Mouse (Mus musculus): ENCODE data around the gene Dio2.

Dio2 gene

DNA sequence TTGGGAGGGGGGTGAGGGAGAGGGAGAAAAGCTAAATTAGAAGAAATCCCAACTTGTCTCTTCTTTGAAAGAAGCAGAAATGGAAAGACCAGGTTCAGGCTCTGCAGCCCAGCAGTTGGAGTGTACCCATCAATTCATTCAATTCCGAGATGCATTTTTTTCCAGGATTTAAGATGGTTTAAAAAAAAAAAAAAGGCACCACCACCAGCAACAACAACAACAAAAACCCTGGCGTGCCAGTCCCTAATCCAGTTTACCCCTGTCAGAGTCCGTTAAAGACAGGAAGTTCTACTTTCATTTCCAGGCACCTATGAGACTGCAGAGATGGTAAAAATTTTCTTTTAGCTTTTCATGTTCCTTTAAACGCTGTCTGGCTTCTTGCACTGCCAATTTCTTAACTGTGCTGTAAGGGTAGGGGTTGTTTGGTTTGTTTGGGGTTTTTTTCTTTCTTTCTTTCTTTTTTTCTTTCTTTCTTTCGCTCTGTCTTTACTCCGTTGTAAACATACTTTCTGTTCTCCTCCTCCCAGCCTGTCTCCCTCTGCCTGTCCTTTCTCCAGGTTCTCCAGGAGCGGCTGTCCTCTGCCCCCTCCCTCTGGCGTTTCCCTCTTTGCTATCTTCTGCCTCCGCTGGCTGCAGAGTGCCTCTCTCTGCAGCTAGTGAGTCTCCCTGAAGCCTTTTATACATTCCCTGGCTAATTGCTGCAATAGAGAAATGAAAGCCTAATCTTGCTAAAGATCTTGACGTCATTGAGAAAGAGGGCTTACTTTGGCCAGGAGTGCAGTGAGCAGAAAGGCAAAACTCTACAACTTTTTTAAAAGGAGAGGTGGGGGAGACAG lies at the start of gene Dio2:
Gene Dio2, minus strand, starts transcription at position 51 of the 836 bp plus-strand sequence.
- peak; percentile 28 for DNase-seq

DNA sequence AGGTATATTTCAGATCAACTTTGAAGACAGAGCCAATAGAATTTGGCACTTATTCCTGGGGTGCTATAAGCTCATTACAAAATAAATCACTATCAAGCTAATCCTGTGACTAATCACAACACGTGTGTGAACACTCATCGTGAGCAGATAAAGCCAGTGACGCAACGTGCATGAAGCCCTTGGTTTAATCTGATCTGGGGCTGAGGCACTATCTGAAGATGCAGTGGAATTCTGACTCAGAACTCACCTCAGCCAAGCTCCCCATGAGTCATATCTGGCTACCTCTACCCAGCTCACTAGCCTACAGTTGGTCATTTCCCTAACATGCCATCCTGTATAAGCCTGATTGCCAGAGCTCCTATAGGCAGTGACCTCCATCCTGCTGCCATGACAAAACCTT lies 43.2 kb upstream of the Dio2 start:
- no peak for DNase-seq

GRCm38 (mm10) chr12:90744752-90745151 lies 6.5 kb upstream of the Dio2 start:
- DNase-seq: no peak

DNA sequence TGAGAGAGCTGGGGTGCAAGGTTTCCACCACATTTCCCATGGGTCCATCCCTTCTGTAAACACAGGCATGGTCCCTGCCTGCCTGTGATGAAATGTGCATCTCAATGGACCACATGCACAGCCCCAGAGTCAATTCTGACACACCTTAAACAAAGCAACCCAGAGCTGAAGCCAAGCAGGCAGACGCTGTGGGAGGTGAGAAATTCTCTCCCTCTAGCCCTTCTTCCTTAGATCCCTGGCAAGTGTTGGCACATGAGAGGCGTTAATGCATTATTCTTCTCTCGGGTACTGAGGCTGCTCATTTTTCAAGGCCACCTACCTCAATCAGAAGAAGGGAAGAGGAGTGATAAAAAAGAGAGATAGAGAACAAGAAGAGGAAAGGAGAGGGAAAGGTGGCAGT lies 5.4 kb upstream of the Dio2 start:
- DNase-seq: no peak

DNA sequence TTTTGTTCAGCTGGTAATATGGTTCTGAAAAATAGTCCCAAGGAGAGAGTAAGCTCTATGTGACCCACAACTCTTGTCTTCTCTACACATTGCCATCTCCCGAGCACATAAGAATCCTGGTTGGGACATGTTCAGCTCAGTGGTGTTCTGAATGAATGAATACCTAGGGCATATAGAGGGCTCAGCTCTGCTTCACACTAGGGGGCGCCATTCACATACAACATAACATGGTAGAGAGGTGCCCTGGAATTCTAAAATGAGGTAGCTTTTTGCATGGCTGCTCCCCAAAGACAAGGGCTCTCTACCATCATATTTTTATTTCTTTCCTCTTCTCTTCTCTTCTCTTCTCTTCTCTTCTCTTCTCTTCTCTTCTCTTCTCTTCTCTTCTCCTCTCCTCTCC lies 2.2 kb upstream of the Dio2 start:
- DNase-seq: peak; percentile 73

DNA sequence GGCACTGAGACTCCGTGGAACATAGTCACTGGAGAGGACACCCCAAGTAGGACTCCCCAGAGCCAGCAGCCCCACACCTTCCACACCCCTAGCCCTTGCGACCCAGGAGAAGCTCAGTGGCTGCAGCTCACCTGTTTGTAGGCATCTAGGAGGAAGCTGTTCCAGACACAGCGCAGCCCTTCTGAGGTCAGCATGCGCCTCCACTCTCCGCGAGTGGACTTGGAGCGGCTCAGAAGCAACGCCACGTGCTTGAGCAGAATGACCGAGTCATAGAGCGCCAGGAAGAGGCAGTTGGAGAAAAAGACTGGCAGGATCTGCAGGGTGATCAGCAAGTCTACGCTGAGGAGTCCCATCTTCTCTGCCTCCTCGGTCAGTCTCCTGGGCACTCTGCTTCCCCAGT lies 306 bp downstream of the Dio2 start:
- DNase-seq: peak; percentile 7

DNA sequence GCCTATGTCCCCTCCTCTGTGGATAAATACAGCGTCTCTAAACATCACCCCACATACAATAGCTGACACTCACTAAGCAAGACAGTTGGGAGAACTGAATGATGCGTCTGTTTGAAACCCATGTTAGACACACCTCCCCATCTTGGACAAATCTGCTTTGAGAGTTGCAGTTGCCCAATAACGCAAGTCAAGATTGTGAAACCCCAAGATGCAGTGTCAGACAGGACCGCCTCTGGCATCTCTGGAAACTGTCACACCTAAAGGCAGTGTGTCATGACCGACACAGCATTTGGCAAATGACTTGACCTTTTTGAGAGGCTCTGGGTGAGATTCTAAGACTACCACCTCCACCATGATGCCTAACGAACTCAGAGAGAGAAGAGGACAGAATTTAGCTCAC lies 2.8 kb downstream of the Dio2 start:
- no peak for DNase-seq

DNA sequence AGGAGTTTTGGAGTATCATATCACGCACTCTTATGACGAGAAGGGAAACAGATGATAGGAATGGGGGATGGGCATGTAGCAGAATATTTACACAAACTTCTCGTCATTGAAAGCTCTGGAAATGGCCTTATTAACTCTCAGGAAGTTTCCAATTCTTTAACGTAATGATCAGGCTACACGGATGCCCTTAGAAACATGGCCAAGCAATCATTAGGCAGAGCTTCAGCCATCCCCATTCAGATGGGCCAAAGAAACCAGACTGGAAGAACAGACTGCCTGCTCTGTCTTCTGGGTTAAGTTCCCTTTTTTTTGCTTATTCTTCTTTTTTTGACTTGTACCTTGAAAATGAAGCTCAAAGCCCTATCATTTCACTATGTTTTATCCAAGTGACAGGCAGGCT lies 3.7 kb downstream of the Dio2 start:
- no peak for DNase-seq

GRCm38 (mm10) chr12:90733721-90734120 lies 4.5 kb downstream of the Dio2 start:
- DNase-seq: no peak

GRCm38 (mm10) chr12:90729648-90730047 lies 8.6 kb downstream of the Dio2 start:
- peak; percentile 43 for DNase-seq

- no peak for DNase-seq
Measured at GRCm38 (mm10) chr12:90725107-90725506, 13.1 kb downstream of the Dio2 start.

DNA sequence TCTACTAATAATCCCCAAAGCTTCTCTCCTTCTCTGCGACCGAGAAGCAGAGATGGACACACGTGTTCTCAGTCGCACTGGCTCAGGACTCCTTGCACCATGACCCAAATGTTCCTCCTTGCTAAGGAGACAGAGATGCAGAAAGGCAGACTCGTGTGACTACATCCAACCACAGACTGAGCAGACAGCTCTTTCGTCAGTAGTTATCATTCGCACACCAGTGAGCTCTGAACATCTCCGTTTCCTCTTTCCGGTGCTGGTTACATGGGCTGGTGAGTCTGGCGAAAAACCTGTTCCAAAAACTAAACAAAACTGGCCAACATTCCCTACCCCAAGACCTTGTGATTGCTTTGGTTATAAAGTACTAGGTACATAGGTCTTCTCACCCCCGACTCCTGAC lies 13.6 kb downstream of the Dio2 start:
- DNase-seq: no peak

DNA sequence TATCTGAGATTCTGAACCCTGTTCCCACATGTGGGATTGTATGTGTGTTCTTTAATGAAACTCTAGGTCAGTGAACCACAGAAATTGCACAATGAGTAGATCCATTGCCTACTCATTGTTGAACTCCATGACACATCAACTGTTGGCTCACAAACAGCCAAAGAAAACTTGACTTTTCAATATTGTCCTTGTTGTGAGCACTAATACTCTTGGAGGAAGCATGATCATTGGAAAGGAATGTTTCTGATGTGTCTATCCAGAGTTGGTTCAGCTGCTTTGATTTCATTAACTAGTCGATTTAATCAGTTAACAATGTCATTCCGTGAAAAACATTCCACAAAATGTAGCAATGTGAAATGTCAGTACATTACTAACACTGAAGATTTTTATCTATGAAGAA lies 44.1 kb downstream of the Dio2 start:
- DNase-seq: no peak

Data from right cerebral cortex, postnatal 14 days (tissue).